Mouse (Mus musculus): ENCODE measurements around the gene Best1. TPM values are rescaled to one million over a fixed set of nuclear protein-coding genes. Genes with fewer than 3 reads are reported as not detected.

Best1 gene
- polyA plus RNA-seq, 1 experiment: 0.31 TPM

DNA sequence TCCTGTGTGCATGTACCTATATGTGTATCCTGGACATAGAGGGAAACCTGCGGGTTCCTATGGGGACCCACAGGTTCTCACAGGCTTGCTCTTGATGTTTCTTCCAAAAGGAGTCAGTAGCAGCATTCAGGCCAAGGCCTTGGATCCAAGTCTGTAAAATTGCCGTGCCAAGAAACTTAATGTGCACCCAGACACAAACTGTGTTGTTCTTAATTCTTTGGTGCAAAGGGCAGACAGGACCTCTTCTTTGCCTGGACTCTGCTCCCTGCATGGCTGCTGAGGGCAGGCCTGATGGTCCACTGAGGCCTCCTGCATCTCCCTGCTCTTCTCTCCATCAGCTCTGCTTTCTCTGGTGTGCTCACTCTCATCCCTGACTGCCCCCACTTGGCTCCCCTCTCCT lies 28.3 kb upstream of the Best1 start:
- Histone ChIP-seq H3K4me1 (replicated peaks; ENCODE audit: control insufficient read depth, insufficient read depth, low read length) (0 out of 2 replicates have a peak, but pooled peaks cover 3% of the 10 kb centered on the region), H3K4me3 (ENCODE audit: control insufficient read depth, insufficient read depth, low read length) (no peak overlapping the region), H3K36me3 (ENCODE audit: control insufficient read depth, insufficient read depth, low read length) (no peaks in the 10 kb centered on the region), H3K27me3 (ENCODE audit: control insufficient read depth, insufficient read depth, low read length) (no peaks in the 10 kb centered on the region), H3K27ac (ENCODE audit: control insufficient read depth, insufficient read depth, low read length) (no peak overlapping the region)
- 98% methylated on average over 2 of the region's 2 CpGs for WGBS
- no peak for TF ChIP-seq CTCF (IDR thresholded peaks at IDR 0.05; ENCODE audit: borderline replicate concordance, control insufficient read depth, extremely low read depth, insufficient read depth, low read length, poor library complexity)
- no peak for TF ChIP-seq POLR2A (IDR thresholded peaks at IDR 0.05; ENCODE audit: control insufficient read depth, extremely low read depth, insufficient read depth, low read length, poor library complexity)
- DNase-seq: no peak

GRCm38 (mm10) chr19:10025169-10025875 lies 23.9 kb upstream of the Best1 start:
- no peak overlapping the region for H3K27ac ChIP-seq (ENCODE audit: control insufficient read depth, insufficient read depth, low read length)
- H3K27me3 ChIP-seq (ENCODE audit: control insufficient read depth, insufficient read depth, low read length): no peaks in the 10 kb centered on the region
- no peak for DNase-seq
- H3K4me1 ChIP-seq (replicated peaks; ENCODE audit: control insufficient read depth, insufficient read depth, low read length): 0 out of 2 replicates have a peak, but pooled peaks cover 3% of the 10 kb centered on the region
- no peaks in the 10 kb centered on the region for H3K36me3 ChIP-seq (ENCODE audit: control insufficient read depth, insufficient read depth, low read length)
- TF ChIP-seq CTCF (IDR thresholded peaks at IDR 0.05; ENCODE audit: borderline replicate concordance, control insufficient read depth, extremely low read depth, insufficient read depth, low read length, poor library complexity) (no peak), POLR2A (IDR thresholded peaks at IDR 0.05; ENCODE audit: control insufficient read depth, extremely low read depth, insufficient read depth, low read length, poor library complexity) (no peak)
- no peak overlapping the region for H3K4me3 ChIP-seq (ENCODE audit: control insufficient read depth, insufficient read depth, low read length)
- WGBS: 24% methylated on average over 8 of the region's 8 CpGs

GRCm38 (mm10) chr19:10023304-10023758 lies 21.9 kb upstream of the Best1 start:
- DNase-seq: no peak
- TF ChIP-seq CTCF (IDR thresholded peaks at IDR 0.05; ENCODE audit: borderline replicate concordance, control insufficient read depth, extremely low read depth, insufficient read depth, low read length, poor library complexity) (no peak), POLR2A (IDR thresholded peaks at IDR 0.05; ENCODE audit: control insufficient read depth, extremely low read depth, insufficient read depth, low read length, poor library complexity) (no peak)
- 58% methylated on average over 9 of the region's 9 CpGs for WGBS
- Histone ChIP-seq H3K36me3 (ENCODE audit: control insufficient read depth, insufficient read depth, low read length) (no peaks in the 10 kb centered on the region), H3K4me1 (replicated peaks; ENCODE audit: control insufficient read depth, insufficient read depth, low read length) (peaks cover 9% of the 10 kb centered on the region), H3K4me3 (ENCODE audit: control insufficient read depth, insufficient read depth, low read length) (no peak overlapping the region), H3K27me3 (ENCODE audit: control insufficient read depth, insufficient read depth, low read length) (no peaks in the 10 kb centered on the region), H3K27ac (ENCODE audit: control insufficient read depth, insufficient read depth, low read length) (no peak overlapping the region)

- TF ChIP-seq POLR2A (IDR thresholded peaks at IDR 0.05; ENCODE audit: control insufficient read depth, extremely low read depth, insufficient read depth, low read length, poor library complexity) (no peak), CTCF (IDR thresholded peaks at IDR 0.05; ENCODE audit: borderline replicate concordance, control insufficient read depth, extremely low read depth, insufficient read depth, low read length, poor library complexity) (no peak)
- no peak overlapping the region for H3K4me3 ChIP-seq (ENCODE audit: control insufficient read depth, insufficient read depth, low read length)
- H3K27ac ChIP-seq (ENCODE audit: control insufficient read depth, insufficient read depth, low read length): no peak overlapping the region
- no peaks in the 10 kb centered on the region for H3K27me3 ChIP-seq (ENCODE audit: control insufficient read depth, insufficient read depth, low read length)
- H3K4me1 ChIP-seq (replicated peaks; ENCODE audit: control insufficient read depth, insufficient read depth, low read length): peaks cover 15% of the 10 kb centered on the region
- H3K36me3 ChIP-seq (ENCODE audit: control insufficient read depth, insufficient read depth, low read length): no peaks in the 10 kb centered on the region
- no peak for DNase-seq
- 69% methylated on average over 5 of the region's 5 CpGs for WGBS
Measured at GRCm38 (mm10) chr19:10022414-10023303, 21.2 kb upstream of the Best1 start.

- Histone ChIP-seq H3K36me3 (ENCODE audit: control insufficient read depth, insufficient read depth, low read length) (no peaks in the 10 kb centered on the region), H3K27me3 (ENCODE audit: control insufficient read depth, insufficient read depth, low read length) (no peaks in the 10 kb centered on the region), H3K4me3 (ENCODE audit: control insufficient read depth, insufficient read depth, low read length) (no peak overlapping the region), H3K4me1 (replicated peaks; ENCODE audit: control insufficient read depth, insufficient read depth, low read length) (peaks cover 15% of the 10 kb centered on the region), H3K27ac (ENCODE audit: control insufficient read depth, insufficient read depth, low read length) (no peak overlapping the region)
- WGBS: 65% methylated on average over 2 of the region's 2 CpGs
- no peak for DNase-seq
- TF ChIP-seq CTCF (IDR thresholded peaks at IDR 0.05; ENCODE audit: borderline replicate concordance, control insufficient read depth, extremely low read depth, insufficient read depth, low read length, poor library complexity) (no peak), POLR2A (IDR thresholded peaks at IDR 0.05; ENCODE audit: control insufficient read depth, extremely low read depth, insufficient read depth, low read length, poor library complexity) (no peak)
Measured at GRCm38 (mm10) chr19:10021981-10022380, 20.5 kb upstream of the Best1 start.

GRCm38 (mm10) chr19:10019214-10019760 lies 17.9 kb upstream of the Best1 start:
- Histone ChIP-seq H3K4me1 (replicated peaks; ENCODE audit: control insufficient read depth, insufficient read depth, low read length) (peaks cover 12% of the 10 kb centered on the region), H3K27ac (ENCODE audit: control insufficient read depth, insufficient read depth, low read length) (no peak overlapping the region), H3K27me3 (ENCODE audit: control insufficient read depth, insufficient read depth, low read length) (no peaks in the 10 kb centered on the region), H3K36me3 (ENCODE audit: control insufficient read depth, insufficient read depth, low read length) (no peaks in the 10 kb centered on the region), H3K4me3 (ENCODE audit: control insufficient read depth, insufficient read depth, low read length) (no peak overlapping the region)
- TF ChIP-seq CTCF (IDR thresholded peaks at IDR 0.05; ENCODE audit: borderline replicate concordance, control insufficient read depth, extremely low read depth, insufficient read depth, low read length, poor library complexity) (no peak), POLR2A (IDR thresholded peaks at IDR 0.05; ENCODE audit: control insufficient read depth, extremely low read depth, insufficient read depth, low read length, poor library complexity) (no peak)
- 93% methylated on average over 4 of the region's 4 CpGs for WGBS
- DNase-seq: no peak
